Comparison of ENCODE assay signal across 8 mouse cellular contexts in the genomic region with DNA sequence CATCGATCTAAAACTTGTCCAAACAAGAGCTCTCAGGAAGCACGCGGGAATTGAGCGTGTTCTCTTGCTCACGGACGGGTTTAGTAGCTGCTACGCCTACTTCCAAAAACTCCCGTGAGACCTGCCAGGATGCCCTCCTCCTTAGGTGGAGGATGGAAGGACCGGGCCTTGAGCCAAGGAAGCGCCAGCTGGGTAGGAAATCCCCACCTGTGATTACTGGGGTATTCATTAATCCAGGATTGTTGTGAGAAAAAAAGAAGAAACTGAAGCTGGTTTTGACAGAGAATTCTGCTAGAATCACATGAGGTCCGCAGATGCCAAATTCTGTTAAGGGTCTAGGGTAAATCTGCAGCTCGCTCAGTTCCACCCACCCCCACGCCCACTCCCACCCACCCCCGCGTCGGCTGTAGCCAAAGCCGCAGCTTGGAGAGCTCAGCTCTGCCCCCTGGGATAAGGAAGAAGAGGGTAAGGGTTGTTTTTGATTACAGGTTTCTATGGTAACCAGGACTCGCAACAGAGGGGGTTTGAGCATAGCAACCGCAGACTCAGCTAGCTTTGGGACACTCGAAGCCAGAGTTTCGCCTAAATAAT. TPM values are rescaled to one million over a fixed set of nuclear protein-coding genes. Genes with fewer than 3 reads are reported as not detected.
DNase-seq lines count a peak whose midpoint lies in the region; ATAC-seq and TF ChIP-seq lines count a peak whose summit lies in the region.

No protein-coding gene starts in this region.

- 1% methylated on average over 21 of the region's 21 CpGs for WGBS in intestine, embryonic 16.5 days
- 3% methylated on average over 21 of the region's 21 CpGs for WGBS in limb, embryonic 10.5 days
- WGBS in midbrain, embryonic 12.5 days = 2% methylated on average over 21 of the region's 21 CpGs
- WGBS in stomach, postnatal 0 days = 1% methylated on average over 21 of the region's 21 CpGs

- H3K9me3 ChIP-seq in ES-E14 (ENCODE audit: control insufficient read depth, insufficient read depth, low read depth, low read length) = no peaks in the 10 kb centered on the region
- H3K9me3 ChIP-seq in intestine, embryonic 16.5 days (ENCODE audit: control insufficient read depth, low read length) = no peaks in the 10 kb centered on the region
- no peaks in the 10 kb centered on the region for H3K9me3 ChIP-seq in limb, embryonic 10.5 days (replicated peaks)
- H3K9me3 ChIP-seq in midbrain, embryonic 12.5 days = no peaks in the 10 kb centered on the region
- no peaks in the 10 kb centered on the region for H3K9me3 ChIP-seq in stomach, postnatal 0 days (ENCODE audit: control insufficient read depth, low read length)

- no peak overlapping the region for H3K27ac ChIP-seq in ES-E14 (ENCODE audit: insufficient read depth, low read depth, low read length, poor library complexity, severe bottlenecking)
- H3K27ac ChIP-seq in intestine, embryonic 16.5 days (ENCODE audit: low read length) = 0 out of 2 replicates have a peak overlapping the region, but pooled peaks have one; percentile 7
- H3K27ac ChIP-seq in limb, embryonic 10.5 days = 0 out of 2 replicates have a peak overlapping the region, but pooled peaks have one; percentile 23
- 0 out of 2 replicates have a peak overlapping the region, but pooled peaks have one; percentile 25 for H3K27ac ChIP-seq in midbrain, embryonic 12.5 days (replicated peaks)
- H3K27ac ChIP-seq in stomach, postnatal 0 days (replicated peaks) = no peak overlapping the region

- in situ Hi-C loops in ES-E14 (cut with MboI; ENCODE audit: low sequenced_read_pairs in 2 of 2, unreplicated experiment in 2 of 2) = no loop called here

- H3K9ac ChIP-seq in ES-E14 (ENCODE audit: insufficient read depth, low read depth, low read length, poor library complexity, severe bottlenecking) = no peak overlapping the region
- H3K9ac ChIP-seq in intestine, embryonic 16.5 days (ENCODE audit: low read depth, low read length) = peak overlapping the region; percentile 46; the same call in 1 of the 2 replicates
- H3K9ac ChIP-seq in midbrain, embryonic 12.5 days (replicated peaks) = no peak overlapping the region; the same call in 1 of the 2 replicates
- H3K9ac ChIP-seq in stomach, postnatal 0 days (ENCODE audit: low read length) = 0 out of 2 replicates have a peak overlapping the region, but pooled peaks have one; percentile 18

- H3K4me2 ChIP-seq in intestine, embryonic 16.5 days (ENCODE audit: low read depth, low read length) = peak overlapping the region; percentile 62
- H3K4me2 ChIP-seq in midbrain, embryonic 12.5 days (replicated peaks) = peak overlapping the region; percentile 53
- H3K4me2 ChIP-seq in stomach, postnatal 0 days (replicated peaks; ENCODE audit: low read depth) = peak overlapping the region; percentile 51

- no peaks in the 10 kb centered on the region for H3K27me3 ChIP-seq in intestine, embryonic 16.5 days (replicated peaks; ENCODE audit: control insufficient read depth, insufficient read depth, low read length)
- peaks cover 17% of the 10 kb centered on the region for H3K27me3 ChIP-seq in limb, embryonic 10.5 days (ENCODE audit: low read depth, poor library complexity, severe bottlenecking)
- no peaks in the 10 kb centered on the region for H3K27me3 ChIP-seq in midbrain, embryonic 12.5 days
- no peaks in the 10 kb centered on the region for H3K27me3 ChIP-seq in stomach, postnatal 0 days (ENCODE audit: control insufficient read depth, insufficient read depth, low read length)

- H3K36me3 ChIP-seq in ES-E14 (ENCODE audit: control insufficient read depth, insufficient read depth, low read length, poor library complexity, severe bottlenecking) = no peaks in the 10 kb centered on the region
- no peaks in the 10 kb centered on the region for H3K36me3 ChIP-seq in intestine, embryonic 16.5 days (ENCODE audit: control insufficient read depth, insufficient read depth, low read length)
- H3K36me3 ChIP-seq in limb, embryonic 10.5 days = no peaks in the 10 kb centered on the region
- no peaks in the 10 kb centered on the region for H3K36me3 ChIP-seq in midbrain, embryonic 12.5 days
- H3K36me3 ChIP-seq in stomach, postnatal 0 days (ENCODE audit: control insufficient read depth, insufficient read depth, low read length) = no peaks in the 10 kb centered on the region

- DNase-seq in ES-E14 (ENCODE audit: low read depth, low spot score) = peak; percentile 26
- peak; percentile 16 to 28 for DNase-seq in cerebellum, adult 18-20 months
- peak; percentile 81 for DNase-seq in forelimb bud, embryonic 11.5 days (ENCODE audit: low read depth, low spot score)
- peak; percentile 55 for DNase-seq in limb, embryonic 10.5 days (ENCODE audit: low spot score)
- DNase-seq in stomach, postnatal 0 days (ENCODE audit: low spot score) = peak; percentile 41
- DNase-seq in thymus, postnatal 10 days (ENCODE audit: low spot score in 2 of 2) = no peak

- no peak overlapping the region for H3K4me3 ChIP-seq in ES-E14 (ENCODE audit: insufficient read depth in 1 of 2, low read depth in 1 of 2, low read length in 2 of 2, poor library complexity in 1 of 2, severe bottlenecking in 1 of 2)
- H3K4me3 ChIP-seq in intestine, embryonic 16.5 days (ENCODE audit: low read length) = peak overlapping the region; percentile 37
- H3K4me3 ChIP-seq in limb, embryonic 10.5 days = peak overlapping the region; percentile 41
- H3K4me3 ChIP-seq in midbrain, embryonic 12.5 days = peak overlapping the region; percentile 21
- peak overlapping the region; percentile 21 for H3K4me3 ChIP-seq in stomach, postnatal 0 days (ENCODE audit: low read depth, low read length)

- TF ChIP-seq CTCF in stomach, postnatal 0 days (IDR thresholded peaks at IDR 0.05; ENCODE audit: low read depth) = peak; percentile 40

- H3K4me1 ChIP-seq in ES-E14 (ENCODE audit: control insufficient read depth in 2 of 2, insufficient read depth in 2 of 2, low read length in 2 of 2, poor library complexity in 1 of 2) = no peaks in the 10 kb centered on the region; a peak in 1 of 4 replicates
- peaks cover 5% of the 10 kb centered on the region for H3K4me1 ChIP-seq in intestine, embryonic 16.5 days (ENCODE audit: control insufficient read depth, insufficient read depth, low read length)
- peaks cover 20% of the 10 kb centered on the region for H3K4me1 ChIP-seq in limb, embryonic 10.5 days
- H3K4me1 ChIP-seq in midbrain, embryonic 12.5 days = peaks cover 13% of the 10 kb centered on the region; the same call in 1 of the 2 replicates
- 0 out of 2 replicates have a peak, but pooled peaks cover 3% of the 10 kb centered on the region for H3K4me1 ChIP-seq in stomach, postnatal 0 days (replicated peaks; ENCODE audit: control insufficient read depth, insufficient read depth)

- TF ChIP-seq EP300 in stomach, postnatal 0 days (optimal IDR thresholded peaks at IDR 0.05) = no peak

- ATAC-seq in intestine, embryonic 16.5 days = peak; percentile 62
- ATAC-seq in midbrain, embryonic 12.5 days (ENCODE audit: low FRiP score, low read depth) = peak; percentile 85
- ATAC-seq in stomach, postnatal 0 days (ENCODE audit: low FRiP score, low TSS enrichment) = 0 out of 2 replicates have a peak, but pooled peaks have one; percentile 19

TF ChIP-seq in ES-E14, 5 proteins besides CTCF, POLR2A, EP300 and RAD21:
- TF ChIP-seq CHD2 (IDR thresholded peaks at IDR 0.05; ENCODE audit: low read depth, low read length) (no peak), MAFK (IDR thresholded peaks at IDR 0.05; ENCODE audit: insufficient read depth, low read depth, low read length) (no peak), ZC3H11A (IDR thresholded peaks at IDR 0.05; ENCODE audit: borderline replicate concordance, low read depth, low read length) (no peak), ZNF384 (IDR thresholded peaks at IDR 0.05; ENCODE audit: low read depth, low read length) (no peak), HCFC1 (IDR thresholded peaks at IDR 0.05; ENCODE audit: borderline replicate concordance, insufficient read depth, low read length) (no peak)

RNA-seq across cellular contexts. Expression of a gene that starts 30.0 kb away (rescaled TPM):
- total RNA-seq in ES-E14 (2012; rRNA removed) = 12.8 and 14.0 TPM in 2 replicates
- polyA plus RNA-seq in intestine, embryonic 16.5 days (2015; fragmentation: Nextera tagmentation; extraction: Ambion mirVana) = 43.4 and 46.4 TPM in 2 replicates
- 40.3 and 44.9 TPM in 2 replicates for polyA plus RNA-seq in limb, embryonic 10.5 days (2016; fragmentation: Nextera tagmentation; extraction: Ambion mirVana)
- 50.4 and 52.8 TPM in 2 replicates for polyA plus RNA-seq in midbrain, embryonic 12.5 days (2016; fragmentation: Nextera tagmentation; extraction: Ambion mirVana)
- polyA plus RNA-seq in stomach, postnatal 0 days (2015; fragmentation: Nextera tagmentation; extraction: Ambion mirVana) = 27.9 and 29.7 TPM in 2 replicates

RNA-seq across cellular contexts. Expression of a gene that starts 32.7 kb away (rescaled TPM):
- 2.0 and 2.5 TPM in 2 replicates for total RNA-seq in ES-E14 (2012; rRNA removed)
- polyA plus RNA-seq in intestine, embryonic 16.5 days (2015; fragmentation: Nextera tagmentation; extraction: Ambion mirVana) = 9.9 and 11.7 TPM in 2 replicates
- 0.25 and 0.40 TPM in 2 replicates for polyA plus RNA-seq in limb, embryonic 10.5 days (2016; fragmentation: Nextera tagmentation; extraction: Ambion mirVana)
- 0.77 TPM in 2 replicates for polyA plus RNA-seq in midbrain, embryonic 12.5 days (2016; fragmentation: Nextera tagmentation; extraction: Ambion mirVana)
- 8.8 and 11.3 TPM in 2 replicates for polyA plus RNA-seq in stomach, postnatal 0 days (2015; fragmentation: Nextera tagmentation; extraction: Ambion mirVana)

Comparison
In these comparisons a context has a peak if more than half of its experiments do, and no peak if none do; other contexts are left out.
1. DNase-seq: peak in ES-E14 (single experiment), cerebellum, adult 18-20 months (2 of 2), forelimb bud, embryonic 11.5 days (single experiment), limb, embryonic 10.5 days (single experiment) and stomach, postnatal 0 days (single experiment); none in thymus, postnatal 10 days (0 of 2).
2. H3K27ac ChIP-seq: peak in intestine, embryonic 16.5 days (single experiment), limb, embryonic 10.5 days (single experiment) and midbrain, embryonic 12.5 days (single experiment); none in ES-E14 (single experiment) and stomach, postnatal 0 days (single experiment).
3. H3K4me3 ChIP-seq: peak in intestine, embryonic 16.5 days (single experiment), limb, embryonic 10.5 days (single experiment), midbrain, embryonic 12.5 days (single experiment) and stomach, postnatal 0 days (single experiment); none in ES-E14 (0 of 2).
4. H3K9ac ChIP-seq: peak in intestine, embryonic 16.5 days (single experiment) and stomach, postnatal 0 days (single experiment); none in ES-E14 (single experiment) and midbrain, embryonic 12.5 days (single experiment).
5. ATAC-seq: peak in every context shown above with its lines; median percentile 85 in midbrain, embryonic 12.5 days; 62 in intestine, embryonic 16.5 days; 19 in stomach, postnatal 0 days.
6. Peak in every context shown above with its lines, with median percentiles within 50 percentile points of each other: H3K4me2 ChIP-seq.